Mouse (Mus musculus) CH12F3 (cell line): ENCODE data around the gene Mx1.

ENCODE experiments used
- in situ Hi-C: fragments of 300-500 bp; cut with MboI; formaldehyde crosslinking; loops from 2 replicates; pipeline ENCODE4 v1.14.3; 2020; ENCODE audit warnings: low sequenced_read_pairs

The Mx1 gene

DNA sequence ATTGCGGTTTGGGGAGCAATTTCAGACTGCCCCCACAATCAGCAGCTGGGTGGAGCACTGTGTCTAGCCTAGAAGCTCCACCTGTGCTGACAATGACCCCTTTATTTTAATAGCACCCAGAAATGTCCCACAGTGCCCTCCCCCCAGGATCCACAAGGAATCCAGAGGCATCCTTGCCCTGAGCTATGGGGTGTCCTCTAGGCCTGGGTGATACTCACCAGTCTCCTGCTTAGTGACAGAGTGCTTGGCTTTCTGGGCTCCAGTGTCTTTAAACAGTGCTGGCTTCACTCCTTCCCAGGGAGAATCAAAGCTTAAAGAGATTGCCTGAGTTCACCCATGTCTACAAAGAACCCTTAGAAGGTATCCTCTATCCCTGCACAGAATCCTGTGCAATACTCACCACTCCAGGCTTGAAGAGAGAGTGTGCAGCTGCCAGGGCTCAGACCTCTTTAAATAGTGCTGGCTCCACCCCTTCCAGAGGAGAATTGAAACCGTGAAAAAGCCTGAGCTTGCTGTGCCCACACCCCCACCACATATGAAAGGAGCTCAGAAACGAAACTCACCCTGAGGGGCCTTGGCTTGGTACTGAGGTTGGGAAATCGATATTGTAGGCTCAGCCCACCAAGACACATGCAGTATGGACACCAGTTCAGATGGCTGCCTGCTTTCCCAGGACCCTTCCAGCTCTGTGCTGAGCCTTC is at the start of gene Mx1:
TSS of gene Mx1 (minus strand) at position 427 of the 701 bp plus-strand sequence.
- in situ Hi-C loops, result no loop called here

DNA sequence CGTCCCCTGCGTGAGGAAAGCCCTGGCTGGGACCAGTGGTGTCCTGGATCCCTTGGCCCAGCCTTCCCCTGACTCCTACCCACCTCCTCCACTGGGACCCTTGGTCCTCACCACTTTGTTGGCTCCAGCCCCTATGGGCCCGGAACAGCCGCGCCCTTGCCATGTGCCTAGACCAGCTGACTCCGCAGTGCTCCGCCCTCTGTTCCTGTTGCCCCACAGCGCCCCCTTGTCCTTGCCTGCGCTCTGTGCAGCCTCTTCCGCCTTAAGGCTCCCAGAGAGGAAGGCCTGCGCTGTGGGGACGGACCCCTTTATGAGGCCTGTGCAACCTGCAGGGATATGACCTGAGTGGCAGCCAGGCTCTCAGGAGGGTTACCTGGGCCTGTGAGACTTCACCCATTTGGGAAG is 49.6 kb upstream of the Mx1 start:
- in situ Hi-C loops, result no loop called here

DNA sequence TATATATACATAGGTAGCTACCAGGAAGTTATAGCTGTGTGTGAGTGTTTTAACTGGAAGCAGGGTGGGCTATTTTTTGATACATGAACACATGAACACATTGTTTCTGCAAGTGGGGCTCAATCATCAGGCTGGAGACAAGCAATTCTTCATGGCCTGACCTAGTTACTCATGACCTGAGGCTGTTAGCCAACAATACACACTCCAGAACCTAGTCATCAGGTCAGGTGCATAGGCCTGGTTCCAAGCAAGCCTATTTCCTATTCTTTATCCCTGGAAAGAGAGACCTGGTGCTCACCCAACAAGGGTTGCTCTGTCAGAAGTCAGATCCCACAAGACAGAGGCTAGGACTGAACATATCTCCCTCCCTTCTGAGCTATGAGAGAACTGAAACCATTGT is 48.8 kb upstream of the Mx1 start:
- in situ Hi-C loops, result no loop called here

DNA sequence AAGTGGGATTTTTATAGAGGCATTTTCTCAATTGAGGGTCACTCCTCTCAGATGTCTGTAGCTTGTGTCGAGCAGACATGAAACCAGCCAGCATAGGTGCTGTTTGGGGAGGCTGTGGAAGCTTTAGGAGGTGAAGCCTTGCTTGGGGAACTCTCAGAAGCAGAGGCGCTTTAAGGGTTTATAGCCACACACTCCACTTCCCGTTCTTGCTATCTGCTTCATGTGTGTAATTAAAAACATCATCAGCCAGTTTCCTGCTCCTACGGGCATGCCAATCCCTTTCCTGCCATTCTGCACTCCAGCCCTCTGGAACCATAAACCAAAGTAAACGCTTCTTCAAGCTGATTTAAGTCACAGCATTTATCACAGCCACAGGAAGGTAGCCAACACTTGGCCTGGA is 48.1 kb upstream of the Mx1 start:
- in situ Hi-C loops, result no loop called here

DNA sequence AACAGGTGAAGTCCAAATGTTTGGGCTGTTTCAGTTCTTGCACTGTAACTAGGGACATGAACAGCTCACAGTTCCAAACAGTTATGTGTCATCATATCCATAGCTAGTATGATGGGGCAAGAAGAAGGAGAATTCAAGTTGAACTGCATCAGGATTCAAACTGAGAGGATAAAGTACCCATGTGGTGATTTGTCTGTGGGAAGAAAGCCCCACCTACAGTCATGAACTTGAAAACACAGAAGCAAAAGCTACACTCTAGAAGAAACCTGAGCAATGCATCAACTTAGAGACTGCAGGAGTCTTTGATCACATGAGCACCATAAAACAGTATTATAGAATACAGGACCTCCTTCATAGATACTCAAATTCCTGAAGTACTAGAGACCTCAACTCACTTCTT is 45.1 kb upstream of the Mx1 start:
- in situ Hi-C loops, result no loop called here

DNA sequence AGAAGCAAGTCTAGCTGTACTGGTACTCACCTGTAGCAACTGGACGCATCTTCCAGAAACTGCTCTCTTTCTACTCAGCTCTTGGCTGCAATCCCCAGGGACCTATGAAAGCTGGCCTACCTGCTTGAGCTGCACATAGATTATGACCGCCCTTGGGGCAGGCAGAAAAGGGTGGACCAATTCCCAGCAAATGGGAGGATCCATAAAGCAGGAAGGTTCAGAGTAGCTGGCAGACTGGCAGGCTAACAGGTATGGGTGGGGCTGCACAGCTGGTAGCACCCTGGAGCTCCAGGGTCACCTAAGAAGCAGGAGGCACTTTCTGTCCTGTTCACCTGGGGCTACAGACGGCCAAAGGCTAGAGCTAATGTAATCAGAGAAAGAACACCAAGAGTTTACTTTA is 42.1 kb upstream of the Mx1 start:
- in situ Hi-C loops, result no loop called here

DNA sequence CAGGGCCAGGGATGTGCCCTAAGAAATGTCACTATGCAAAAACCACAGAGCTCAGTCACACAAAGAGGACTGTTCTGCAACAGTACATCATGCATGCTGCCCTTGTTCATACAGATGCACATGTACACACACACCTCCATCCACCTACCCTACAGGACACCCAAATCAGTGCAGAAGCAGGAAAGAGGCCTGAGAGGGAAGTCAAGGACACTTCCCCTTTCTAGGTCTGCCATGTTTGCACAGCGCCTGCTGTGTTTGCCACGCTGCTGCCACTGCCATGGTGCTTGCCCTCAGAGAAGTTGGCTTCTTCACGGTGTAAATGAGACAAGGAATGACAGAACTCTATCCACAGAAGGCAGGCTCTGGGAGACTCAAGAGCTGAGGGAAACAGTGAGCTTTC is 41.1 kb upstream of the Mx1 start:
- in situ Hi-C loops, result no loop called here

DNA sequence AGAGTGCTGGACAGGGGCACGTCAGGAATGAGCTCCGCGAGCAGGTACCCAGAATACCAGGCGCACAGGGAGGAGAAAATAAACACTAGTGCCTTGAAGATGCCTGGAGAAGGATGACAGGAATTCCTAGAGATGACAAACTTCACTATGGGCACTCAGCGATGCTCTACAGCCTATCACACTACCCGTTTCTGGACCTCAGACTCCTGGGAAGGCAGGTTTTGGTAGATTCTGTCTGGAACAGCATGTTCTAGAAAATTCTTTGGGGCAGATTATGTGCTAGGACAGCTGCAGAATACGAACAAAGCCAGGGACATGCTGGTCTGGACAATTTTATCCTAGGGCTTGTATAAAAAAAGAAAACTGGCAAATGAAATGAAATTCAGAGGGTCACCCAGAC is 38.2 kb upstream of the Mx1 start:
- in situ Hi-C loops, result no loop called here

DNA sequence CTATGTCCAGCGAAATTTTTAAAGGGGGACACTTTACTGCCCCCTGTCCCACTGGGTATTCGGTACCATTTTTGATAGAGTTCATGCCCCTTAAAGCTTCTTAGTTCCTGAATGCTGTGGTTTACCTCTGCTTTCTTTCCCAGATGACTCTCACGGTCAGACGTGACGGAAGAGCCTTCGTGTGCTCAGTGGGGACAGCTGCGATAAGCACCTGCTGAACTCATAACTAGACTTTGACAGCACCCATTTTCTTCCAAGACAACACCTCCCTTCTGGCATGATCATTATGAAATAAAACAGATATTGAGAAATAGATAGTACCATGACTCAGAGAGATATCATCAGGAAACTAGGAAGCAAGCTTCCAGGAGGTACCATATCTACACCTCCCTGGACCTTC is 36.7 kb upstream of the Mx1 start:
- in situ Hi-C loops, result no loop called here

DNA sequence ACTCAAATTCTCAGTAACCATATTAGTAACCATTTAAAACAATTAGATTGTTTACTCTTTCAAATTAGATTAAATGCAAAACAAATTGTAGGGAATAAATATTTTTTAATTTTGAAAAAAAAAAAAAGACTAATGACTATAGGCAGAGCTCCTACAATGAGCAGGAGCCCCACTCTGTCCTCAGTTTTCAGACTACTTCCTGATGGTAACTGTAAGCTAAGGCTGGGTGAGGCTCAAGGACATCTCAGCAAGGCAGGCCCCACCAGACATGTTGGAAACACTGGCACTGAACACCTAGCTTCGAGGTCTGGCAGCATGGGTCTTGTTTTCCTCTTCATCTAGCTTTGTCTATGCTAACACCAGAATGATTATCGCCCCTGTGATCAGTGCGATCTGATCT is 35.4 kb upstream of the Mx1 start:
- in situ Hi-C loops, result no loop called here

DNA sequence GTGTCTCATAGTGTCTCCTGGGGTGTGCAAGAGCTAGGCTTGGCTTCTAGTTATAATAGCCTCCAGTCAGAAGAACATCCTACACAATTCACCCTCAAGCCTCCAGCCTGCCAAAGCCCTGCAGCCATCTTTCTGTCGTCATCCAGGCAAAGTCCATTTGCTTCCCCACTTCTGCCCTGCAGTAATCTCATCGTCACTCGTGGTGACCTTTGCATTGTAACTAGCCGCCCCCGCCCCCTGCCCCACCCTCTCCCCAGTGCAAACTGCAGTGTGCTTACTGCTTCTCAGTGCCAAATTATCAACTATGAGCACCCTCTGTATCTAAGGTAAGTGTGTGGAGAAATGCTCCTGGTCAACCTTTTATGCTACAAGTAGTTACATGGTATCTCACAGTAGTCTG is 35.0 kb upstream of the Mx1 start:
- in situ Hi-C loops, result no loop called here

DNA sequence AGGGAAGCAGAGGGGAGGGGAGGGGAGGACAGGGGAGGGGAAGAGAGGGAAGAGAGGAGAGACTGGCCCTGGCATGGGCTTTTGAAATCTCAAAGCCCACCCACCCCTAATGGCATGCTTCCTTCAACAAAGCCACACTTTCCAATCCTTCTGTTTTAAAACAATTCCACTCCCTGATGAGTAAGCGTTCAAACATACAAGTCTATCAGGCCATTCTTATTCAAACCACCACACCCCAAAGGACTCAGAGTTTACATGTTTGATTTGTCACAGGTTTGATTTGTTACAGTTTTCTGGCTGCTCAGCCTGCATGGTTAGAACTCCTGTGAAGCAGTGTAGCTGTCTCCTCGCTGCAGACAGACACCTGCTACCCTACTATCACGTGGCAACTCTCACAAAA is 33.3 kb upstream of the Mx1 start:
- in situ Hi-C loops, result no loop called here

DNA sequence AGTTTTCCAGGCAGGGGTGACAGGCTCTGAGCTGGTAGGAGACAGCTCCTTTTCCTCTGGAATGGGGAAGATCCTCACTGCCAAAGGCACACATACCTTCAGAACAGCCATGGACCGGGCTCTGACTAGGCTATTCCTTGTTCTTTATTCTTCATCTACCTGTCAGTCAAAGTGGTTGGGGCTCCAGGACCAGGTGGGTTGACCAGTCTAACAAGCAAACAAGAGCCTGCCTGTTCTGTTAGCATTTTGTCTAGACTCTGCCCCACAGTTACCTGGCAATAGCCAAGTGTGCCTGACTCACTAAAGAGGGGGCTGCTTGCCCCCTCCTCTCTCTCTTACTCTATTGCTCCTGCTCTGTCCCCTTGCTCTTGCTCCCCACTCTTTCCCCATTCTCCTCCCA is 29.7 kb upstream of the Mx1 start:
- in situ Hi-C loops, result no loop called here

DNA sequence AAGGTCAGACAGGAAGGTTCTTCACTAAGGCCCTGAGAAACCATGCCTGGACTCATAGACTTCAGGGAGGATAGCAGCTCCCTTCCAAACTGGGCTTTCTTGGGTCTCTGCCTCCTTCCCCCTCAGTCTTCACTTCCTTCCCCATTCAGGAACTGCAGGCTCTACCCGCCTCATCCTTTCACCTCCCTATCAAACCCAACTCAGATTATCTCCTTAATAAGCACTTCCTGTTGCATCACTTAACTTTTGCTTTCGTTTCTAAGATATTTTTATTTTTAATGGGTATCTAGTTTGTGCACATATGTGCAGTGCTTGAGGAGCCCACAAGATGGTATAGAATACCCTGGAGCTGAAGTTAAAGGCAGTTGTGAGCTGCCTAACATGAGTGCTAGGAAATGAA is 15.9 kb upstream of the Mx1 start:
- in situ Hi-C loops, result no loop called here

DNA sequence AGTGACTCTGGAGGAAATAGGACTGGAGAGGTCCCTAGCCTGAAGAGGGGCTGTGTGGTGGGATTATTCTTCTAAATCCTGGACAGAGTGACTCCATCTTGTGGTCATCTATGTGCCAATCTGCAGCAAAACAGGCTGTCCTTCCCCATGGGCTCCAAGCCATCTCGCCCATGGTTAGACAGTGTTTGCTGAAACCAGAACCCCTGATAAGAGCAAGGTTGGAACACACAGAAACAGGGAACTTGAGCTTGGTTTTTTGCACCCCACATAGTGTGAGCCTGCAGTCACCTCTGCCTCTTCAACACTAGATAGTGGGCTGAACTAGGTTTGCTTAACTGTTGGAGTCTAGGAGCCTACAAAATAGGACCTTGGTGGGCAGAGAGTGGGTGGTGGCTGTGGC is 13.8 kb upstream of the Mx1 start:
- in situ Hi-C loops, result no loop called here

DNA sequence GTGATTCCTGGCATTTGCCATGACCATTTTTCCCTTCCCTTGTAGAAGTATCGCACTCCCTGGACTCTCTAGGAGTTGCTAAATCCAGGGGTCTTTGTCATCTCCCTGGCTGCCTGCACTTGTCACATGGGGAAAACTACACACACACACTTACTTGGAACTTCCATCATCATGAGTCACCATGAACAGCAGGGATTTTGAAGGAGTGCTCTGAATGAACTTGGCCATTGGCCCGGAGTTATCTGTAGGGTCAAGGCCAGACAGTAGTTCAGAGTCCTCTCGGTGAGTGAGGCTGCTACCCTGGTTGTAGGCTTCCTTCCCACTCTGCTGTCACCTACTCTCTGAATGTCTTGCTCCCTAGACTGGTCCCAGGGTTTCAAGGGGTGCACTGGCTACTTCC is 12.9 kb upstream of the Mx1 start:
- in situ Hi-C loops, result no loop called here

DNA sequence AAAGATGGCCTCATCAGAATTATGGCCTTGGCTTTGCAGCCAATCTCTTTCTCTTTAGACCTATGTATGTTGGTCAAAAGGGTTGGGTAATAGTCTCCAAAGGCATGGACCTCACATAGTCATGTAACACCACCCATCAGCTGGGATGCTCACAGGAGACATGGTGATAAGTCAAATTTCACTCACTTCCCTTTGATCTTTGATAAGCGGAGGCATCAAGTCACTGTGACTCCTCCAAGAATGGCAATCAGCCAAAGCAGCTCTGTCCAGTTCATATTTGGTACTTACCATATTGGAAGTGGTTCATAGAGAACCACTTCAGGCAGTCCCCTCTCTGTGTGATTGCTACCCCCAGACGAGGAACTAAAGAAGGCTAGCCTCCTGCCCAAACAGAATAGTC is 12.0 kb upstream of the Mx1 start:
- in situ Hi-C loops, result no loop called here

DNA sequence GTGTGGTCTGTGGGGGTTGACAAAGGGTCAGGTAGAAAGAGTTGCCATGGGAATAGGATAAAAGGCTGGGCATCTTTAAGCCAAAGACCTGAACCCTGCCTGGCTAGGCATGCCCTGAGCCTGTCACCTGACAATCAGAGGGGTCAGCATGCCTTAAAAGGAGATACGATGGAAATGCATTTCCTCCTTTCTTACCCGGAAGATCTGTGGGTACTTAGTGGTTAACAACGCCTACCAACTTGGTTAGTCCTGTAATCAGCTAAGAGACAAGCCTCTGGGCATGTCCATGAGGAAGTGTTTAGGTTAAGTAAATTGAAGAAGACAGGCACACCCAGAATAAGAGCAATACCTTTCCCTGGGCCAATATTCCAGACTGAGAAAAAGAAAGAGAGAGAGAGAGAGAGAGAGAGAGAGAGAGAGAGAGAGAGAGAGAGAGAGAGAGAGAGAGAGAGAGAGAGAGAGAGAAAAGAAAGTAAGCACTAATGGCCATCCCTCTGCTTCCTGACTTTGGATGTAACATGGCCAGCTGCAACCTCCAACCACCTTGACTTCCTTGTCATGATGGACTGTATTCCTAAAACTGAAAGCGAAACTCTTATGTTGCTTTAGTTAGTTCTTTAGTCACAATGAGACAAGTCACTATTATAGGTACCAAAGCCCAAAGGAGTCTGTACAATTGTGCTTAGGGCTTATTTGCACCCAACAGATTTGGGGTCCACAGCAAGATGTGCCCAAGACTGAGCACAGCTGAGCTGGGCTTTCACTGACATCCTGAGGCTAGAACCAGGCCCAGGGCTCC is 5.5 kb upstream of the Mx1 start:
- in situ Hi-C loops, result no loop called here

DNA sequence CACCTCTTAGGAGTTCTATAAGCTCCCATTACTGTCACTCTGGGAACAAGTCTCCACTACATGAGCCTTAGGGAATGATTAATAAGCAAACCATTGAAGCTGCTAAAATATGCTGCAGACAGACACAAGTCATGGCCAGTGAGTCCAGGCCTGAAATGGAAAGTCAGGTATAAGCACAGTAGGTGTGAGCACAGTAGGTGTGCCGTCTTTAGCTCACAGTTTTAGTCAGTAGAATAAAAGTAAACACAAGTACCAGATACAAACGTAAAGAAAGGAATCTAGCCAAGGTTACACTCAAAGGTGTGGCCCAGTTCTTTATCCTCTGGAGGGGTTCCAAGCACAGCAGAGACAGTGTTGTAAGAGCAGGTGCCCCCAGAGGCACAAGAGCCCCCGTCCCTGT is 4.8 kb upstream of the Mx1 start:
- in situ Hi-C loops, result no loop called here

DNA sequence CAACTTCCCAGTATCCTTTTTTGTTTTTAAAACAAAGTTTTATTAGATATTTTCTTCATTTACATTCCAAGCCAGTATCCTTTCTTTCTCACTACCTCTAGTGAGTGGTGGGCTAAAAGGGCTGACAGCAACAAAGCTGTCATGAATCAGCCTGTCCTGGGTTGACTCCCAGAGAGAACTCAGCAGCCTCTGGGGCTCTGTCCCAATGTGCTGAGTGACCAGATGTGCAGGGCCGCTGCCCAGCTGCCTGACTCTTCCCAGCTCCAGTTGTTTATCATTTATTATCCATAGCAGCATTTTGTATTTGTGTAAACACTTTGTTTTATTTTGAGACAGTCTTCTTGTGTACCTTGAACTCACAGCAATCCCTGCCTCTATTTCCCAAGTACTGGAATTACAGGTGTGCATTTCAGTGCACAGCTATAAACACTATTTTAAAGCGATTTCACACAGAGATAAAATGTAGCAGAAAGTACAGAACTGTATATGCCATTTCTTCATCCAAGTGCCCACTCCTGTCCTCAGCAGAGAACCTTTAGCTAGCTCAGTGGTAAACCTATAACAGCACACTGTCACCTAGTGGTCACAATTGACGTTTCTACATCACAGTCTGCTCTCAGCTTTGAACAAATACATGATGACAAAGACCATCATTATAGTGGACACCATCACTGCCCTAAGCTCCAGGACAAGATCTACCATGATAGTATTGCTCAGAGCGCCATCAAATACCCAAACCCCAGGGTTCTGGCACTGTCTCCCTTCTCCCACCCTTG is 3.7 kb upstream of the Mx1 start:
- in situ Hi-C loops, result no loop called here

DNA sequence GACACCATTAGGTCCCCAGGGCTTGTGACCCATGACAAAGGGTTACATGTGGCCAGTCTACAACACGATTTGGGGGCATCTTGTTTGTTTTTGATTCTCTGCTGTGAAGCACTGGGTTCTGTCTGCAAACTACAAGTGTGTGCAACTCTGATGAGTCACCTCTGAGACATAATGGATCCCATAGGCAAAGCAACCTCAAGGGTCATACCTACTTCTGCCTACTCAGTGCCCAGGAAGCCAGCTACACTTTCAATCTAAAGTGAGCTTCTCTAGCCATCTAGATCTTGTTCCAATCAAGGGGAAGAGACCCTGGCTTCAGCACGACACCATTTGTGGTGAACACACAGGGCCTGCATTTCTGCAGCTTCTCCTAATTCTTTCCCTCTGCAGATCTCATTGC is 1.4 kb downstream of the Mx1 start:
- in situ Hi-C loops, result no loop called here

DNA sequence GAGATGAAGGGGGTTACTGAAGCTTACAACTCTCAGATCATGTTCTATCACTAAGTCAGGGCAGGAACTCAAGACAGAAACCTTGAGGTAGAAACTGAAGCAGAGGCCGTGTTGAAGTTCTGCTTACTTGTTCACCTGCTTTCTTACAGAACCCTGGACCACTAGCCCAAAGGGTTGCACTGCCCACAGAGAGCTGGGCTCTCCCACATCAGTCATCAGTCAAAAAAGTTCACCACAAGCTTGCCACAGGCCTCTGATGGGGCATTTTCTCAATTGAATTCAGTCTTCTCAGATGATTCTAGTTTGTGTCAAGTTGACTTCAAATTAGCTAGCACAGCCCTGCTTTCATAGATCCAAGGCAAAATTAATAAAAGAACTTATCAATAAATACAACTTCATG is 2.9 kb downstream of the Mx1 start:
- in situ Hi-C loops, result no loop called here
